Mouse (Mus musculus) thymus, postnatal 36 days (tissue): ENCODE measurements at regions not wholly inside any gene's neighbourhood (a gene's known extent, or its start where the extent isn't known, plus 50 kb on each side); places are given as distances from the start of the nearest gene placed in this dataset.

Experiments
- DNase-seq, 2 experiments: peaks; one replicate each; pipeline ENCODE4 v3.0.0; 2022; ENCODE audit warnings: mixed read lengths in 2 of 2

DNA sequence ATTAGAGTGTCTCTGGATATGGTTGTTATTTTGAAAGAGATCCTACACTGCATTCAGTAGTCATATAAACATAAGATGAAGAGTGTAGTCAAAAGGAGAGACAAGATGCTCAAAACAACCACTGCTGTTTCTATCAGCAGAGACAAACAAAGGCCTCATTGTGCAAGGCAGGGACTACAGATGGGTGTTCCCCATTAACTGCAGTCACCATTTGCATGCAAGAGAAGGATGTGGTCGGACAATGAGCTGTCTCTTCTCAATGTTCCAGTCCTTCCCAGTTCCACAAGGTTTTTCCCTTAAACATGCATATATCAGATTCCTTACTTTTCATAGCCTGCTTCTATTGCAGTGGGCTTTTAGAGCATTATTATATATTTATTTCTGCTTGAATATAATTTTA, 1056.7 kb downstream of the Slc22a22 start:
- DNase-seq = no peak

DNA sequence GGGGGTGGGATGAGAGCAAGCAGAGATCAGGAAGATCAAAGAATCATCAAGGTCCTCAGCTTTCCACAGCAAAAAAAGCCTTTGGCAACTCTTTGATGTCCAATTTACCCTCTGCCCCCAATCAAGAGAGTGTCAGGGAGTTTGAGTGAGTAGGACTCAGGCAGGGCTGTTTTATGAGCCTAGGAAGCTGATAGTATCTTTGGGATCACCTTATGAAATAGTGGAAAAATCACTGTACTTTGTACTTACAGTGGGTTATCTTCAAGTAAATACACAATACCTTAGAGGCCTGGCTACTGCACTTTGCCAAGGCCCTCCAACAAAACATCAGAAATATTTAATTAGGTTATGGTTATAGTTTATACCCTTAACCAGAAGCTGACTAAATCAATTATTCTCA, 1085.4 kb downstream of the Slc22a22 start:
- no peak for DNase-seq

DNA sequence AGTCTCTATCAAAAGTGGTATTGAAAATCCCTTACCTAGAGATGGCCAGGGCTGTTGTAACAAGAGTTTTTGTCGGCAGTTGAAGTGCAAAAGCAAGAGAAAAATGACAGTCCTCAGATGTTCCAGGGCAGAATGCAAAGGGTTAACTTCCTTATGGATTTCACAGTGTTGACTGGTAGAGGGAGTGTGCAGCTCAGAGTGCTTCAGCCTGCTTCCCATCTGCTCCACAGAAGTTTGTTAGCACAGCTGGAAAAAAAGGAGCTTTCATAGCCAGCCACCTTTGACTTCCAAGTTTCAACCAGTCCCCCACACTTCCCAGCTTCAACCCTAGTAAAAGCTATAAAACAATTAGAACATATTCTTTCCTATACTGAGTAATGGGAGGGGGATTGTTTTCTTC, 1098.9 kb downstream of the Slc22a22 start:
- no peak for DNase-seq

DNA sequence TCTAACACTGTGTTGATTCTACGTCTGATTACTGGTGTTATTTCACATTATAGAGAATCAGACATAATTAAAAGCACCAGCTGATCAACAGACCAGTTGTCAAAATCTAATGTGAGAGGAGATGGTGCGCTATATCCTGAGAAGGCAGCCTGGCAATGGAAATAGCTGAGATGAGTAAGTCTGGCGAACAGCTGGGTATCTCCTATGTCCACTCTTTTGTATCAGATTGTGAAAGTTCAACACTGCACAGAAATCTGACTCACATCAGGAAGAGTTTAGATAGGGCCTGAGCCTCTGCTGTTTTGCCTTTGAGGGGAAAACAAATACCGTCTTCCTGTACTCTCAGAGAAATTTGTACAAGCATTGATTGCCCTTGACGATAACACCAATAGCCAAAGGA, 1126.5 kb downstream of the Slc22a22 start:
- no peak for DNase-seq

DNA sequence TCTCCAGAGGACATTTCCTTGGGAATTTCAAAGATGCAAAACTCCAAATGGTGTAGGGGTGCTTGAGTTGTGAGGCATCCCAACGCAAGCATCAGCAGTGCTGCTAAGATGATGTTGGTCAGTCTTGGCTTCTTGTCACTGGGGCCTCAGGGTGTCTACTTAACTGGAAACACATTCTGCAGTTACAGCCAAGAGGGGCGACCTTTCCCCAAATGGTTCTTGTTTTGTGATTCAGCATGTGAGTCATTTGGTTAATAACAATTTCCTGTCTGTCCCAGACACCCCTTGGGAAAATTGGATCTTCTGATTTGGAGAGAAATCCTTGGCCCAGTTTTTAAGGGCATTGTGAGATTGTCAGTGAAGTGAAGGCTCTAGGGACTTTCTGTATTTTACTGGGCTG, 1131.3 kb downstream of the Slc22a22 start:
- DNase-seq = no peak

DNA sequence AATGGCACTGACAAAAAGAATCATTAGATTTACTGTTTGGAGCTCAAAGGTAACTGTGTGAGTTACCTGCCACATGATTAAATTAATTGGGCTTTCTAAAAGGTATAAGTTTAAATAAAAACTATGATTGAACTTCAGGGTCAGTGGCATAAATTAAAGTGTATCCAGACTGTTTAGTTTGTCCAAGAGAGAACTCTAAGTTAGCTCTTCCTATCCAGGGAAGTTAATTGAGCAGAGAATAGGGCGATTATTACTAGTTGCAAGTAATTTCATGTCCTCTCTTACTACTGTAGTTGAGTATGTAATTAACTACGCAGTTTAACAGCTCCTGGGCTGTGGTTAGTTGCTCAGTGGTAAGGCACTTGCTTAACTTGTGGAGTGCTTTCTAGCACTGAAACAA, 1132.5 kb downstream of the Slc22a22 start:
- no peak for DNase-seq

DNA sequence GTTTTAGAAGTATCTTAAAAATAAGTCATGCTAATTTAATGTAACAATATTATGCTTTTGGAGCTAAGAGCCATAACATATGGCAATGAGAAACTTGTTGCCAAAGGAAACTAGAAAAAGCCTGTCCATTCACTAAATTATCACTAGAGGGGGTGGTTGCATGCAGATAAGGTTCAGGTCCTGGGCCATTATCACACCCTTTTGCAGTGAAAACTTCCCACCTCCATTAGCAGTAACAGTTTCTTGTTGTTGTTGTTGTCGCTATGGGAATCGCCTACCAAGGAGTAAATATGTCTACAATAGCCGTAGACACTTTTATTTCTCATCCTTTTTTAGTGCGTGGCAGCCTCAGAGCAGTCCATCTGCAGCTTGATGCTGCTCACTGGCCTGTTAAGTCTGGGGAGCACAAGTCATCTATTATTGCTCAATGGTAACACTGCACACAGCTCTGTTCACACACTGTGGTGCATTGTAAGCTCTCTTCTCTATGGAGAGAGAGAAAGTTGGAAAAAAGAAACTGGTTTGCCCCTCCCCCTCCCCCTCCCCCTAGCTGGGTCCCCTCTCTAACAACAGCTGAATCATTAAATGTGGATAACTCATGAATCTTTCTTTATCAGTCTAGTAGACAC, 1133.0 kb downstream of the Slc22a22 start:
- no peak for DNase-seq

DNA sequence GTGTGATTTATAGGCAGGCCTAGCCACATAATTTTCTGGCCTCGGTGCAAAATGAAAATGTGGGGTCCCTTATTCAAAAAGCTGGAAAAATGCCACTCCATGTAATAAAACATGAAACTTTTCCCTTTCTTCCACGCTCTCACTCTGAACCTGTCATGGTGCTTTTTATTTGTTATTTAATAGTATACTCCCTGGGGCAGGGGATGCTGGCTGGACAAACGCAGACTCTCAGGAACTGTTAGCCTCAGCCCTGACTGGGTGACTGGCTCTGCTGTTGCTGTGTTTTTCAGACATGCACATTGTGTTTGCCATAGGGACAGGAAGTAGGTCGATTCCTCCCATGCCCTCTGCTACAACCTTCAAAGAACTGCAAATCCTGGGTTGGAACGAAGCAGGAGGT, 1139.5 kb downstream of the Slc22a22 start:
- DNase-seq = no peak

DNA sequence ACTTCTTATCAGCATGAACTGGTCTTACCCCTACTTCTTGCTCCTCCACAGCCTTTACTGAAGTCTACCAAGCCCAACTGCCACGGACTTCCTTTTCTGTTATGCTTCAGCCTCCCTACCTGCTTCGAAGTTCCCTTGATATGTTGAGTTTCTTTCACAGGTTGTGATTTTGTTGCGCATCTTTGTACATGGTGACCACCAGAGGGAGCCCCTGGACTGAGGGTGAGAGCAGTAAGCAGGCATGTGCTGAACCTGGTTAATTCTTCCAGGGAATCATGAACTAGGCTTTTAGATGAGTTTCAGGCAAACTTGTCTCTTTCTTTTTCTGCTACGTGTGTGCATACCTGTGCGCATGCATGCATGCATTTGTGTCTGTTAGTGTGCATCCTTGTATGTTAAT, 1141.0 kb downstream of the Slc22a22 start:
- DNase-seq = no peak

DNA sequence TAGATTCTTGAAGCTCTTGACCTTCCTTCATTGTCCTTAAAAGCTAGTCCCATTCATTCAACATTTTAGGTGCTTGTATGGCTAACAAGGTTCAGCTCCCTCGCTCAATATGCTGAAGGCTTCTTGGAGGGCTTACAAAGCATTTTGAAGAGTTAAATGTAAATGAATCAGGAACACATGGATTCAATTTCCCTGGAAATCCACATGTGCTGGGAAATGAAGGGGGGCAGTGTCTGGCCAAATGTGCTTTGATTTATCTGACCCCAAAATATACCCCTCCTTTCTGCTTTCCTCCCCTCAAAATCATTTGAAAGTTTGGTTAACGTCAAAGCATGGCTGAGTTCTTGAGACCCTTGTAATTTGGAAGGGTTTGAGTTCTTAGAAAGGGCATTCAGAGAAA, 1142.4 kb downstream of the Slc22a22 start:
- DNase-seq = no peak

DNA sequence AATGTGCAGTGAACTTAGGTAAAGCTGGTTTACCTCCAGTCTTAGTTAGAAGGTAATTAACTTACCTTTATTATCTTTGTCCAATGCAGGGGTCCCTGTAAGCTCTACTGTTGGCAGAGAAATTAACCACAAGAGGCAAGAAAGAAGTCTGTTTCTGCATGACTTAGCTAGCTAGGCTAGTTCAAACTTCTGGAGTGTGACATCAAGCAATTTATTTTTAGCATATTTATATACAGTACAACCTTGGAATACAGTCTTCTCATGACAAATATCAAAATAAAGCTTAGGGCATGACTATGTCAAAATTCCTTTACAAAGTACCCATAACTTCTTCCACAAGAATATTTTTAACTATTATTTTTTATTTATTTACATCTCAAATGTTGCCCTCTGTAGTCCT, 1156.9 kb downstream of the Slc22a22 start:
- DNase-seq = no peak

DNA sequence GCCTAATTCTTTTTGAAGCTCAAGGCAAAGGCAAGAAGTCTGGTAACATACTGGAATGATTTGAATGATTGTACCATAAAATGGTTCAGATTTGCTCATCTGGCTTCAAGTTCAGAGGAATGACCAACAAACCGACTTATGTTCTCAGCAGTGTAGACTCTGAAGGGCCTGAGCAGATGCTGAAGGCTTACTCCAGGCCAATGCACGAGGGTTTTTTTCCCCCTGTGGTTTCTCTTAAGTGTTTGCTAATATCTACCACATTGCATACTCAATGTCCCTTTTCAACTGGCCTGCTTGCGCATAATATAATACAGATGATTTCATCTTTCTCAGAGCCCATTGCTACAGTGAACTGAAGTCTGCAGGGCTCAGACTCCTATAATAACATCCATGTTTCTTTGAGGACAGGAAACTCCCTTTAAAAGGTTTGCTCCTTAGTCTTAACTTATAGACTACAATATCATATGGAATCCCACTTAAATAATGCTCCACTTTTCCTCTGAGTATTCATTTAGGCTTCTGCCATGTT, 1182.5 kb downstream of the Slc22a22 start:
- no peak for DNase-seq

DNA sequence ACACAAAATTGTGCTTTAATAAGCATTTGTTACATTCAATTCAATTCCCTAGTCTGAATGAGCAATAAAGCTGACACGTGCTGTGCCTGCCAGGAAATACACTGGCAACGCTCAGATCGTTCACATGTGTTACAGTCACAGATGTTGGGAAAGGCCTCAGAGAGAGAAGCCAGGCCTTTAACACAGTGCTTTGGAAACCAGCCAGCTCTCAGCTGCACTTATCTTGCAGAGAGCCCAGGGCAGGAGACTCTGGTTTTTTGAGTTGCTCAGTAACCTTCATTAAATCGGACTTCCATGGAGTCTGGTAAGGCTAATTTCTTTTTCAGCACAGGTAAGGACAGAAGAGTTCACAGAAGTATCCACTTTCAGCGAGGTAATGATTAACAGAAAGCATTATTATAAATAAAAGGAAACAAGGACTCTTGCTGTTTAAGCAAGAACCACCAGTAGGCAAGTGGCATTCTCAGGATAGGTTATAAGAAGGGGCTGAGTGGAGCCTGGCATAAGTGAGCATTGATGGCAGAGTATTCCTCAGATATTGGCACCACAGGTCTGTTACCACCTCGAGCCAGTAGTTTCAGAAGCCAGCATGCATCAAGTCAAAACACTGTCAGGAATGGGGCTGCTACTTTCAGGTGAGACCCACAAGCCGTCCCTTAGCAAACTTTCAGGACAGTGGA, 1198.7 kb downstream of the Slc22a22 start:
- no peak for DNase-seq

DNA sequence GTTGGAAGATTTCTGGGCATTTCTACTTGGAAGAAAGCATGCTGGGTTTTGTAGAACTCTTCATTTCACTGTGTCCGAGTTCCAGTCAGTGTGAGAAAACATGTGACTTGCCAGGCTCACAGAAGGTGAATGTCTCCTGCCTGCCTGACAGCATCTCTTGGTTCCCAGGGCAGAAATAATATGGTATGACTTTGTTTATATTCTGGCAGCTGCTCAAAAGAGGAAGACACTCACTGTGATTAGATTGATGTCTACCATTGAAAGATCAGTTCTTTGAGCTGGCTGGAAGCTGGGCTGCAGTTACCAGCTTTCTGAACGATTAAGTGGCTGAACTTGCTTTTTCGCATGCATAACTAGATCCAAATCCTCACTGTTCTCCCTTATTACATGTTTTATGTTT, 1199.4 kb downstream of the Slc22a22 start:
- DNase-seq = no peak

DNA sequence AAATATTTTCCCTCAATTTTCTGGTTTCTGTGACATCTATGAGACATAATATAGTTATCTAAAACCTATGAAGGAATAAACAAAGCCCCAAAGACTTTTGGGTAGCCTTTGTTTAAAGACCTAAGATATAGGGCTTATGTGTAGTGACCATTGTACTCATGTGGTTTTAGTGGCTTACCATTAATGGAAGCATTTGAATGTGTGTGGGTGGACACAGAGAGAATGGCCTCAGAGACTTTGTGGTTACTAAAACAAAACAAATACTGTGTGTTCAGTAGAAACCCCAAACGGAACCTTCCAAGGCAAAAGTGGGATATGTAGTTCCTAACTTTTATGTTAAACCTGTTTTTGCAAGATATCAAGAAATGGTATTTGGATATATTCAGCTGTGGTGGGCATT, 1228.7 kb downstream of the Slc22a22 start:
- no peak for DNase-seq

DNA sequence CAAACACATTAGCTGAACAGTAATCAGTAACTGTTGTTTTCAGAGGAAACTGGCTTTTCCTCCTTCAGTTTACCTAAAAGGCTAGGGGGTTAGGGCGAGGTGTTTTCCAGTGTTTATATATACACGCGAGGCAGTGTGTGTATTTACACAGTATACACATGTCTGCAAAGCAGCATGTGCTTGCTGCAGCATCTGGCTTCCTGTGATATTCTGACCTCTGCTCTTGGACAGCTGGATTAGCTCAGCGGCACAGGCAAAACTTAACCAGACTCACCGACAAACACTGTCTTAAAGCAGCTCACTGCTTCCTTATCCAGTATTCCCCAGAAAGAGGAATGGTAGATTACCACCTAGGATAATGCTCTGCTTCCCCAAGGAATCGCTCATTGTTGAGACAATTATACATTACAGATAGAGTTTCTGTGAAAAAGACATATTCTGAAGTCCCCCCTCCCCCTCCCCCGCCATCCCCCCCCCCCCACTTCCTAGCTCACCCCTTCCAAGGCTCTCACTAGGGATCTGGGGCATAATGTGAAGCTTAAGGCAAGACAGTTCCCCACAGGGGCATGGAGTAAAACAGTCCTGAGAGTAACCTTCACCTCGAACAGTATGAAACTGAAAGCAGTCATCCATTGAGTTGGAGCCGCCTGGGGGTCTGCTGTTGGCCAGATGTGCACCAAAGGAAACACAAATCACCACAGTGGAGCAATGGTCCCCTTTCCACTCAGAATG, 1233.3 kb downstream of the Slc22a22 start:
- no peak for DNase-seq

DNA sequence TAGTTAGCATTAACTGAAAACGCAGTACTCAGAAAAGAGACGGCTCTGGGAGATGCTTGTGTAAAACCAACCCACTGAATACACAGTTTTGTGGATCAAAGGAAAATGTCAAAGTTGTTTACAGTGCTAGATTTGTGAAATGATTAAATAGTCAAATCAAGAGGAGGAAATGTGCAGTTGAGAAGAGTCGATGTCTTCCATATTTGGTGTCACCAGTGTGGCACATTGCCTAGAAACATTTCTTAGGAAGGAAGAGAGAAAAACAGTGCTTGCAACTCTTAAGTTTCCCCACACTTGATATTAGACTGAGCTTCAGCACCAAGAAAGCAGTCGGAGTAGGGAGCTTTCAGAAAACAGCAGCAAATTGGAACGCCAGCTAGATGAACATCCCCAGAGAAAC, 1274.9 kb downstream of the Slc22a22 start:
- DNase-seq = no peak

DNA sequence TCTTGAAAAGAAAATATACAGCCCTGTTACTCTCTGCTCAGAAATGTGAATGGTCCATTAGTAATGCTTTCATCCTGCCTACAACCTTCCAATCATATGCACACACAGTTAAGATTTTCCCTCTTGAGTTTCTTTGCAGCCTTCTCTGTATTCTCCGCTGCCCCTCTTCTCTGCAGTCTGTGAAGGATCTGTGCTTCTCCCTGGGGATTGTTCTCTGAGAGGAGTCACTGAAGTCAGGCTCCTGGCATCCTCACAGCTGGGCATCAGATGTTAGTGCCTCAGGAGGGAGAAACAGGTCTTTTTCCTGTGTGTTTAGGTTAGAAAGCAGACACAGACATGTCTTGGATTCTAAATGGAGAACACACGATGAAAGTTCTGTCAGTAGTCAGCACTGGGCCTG, 1278.1 kb downstream of the Slc22a22 start:
- no peak for DNase-seq

DNA sequence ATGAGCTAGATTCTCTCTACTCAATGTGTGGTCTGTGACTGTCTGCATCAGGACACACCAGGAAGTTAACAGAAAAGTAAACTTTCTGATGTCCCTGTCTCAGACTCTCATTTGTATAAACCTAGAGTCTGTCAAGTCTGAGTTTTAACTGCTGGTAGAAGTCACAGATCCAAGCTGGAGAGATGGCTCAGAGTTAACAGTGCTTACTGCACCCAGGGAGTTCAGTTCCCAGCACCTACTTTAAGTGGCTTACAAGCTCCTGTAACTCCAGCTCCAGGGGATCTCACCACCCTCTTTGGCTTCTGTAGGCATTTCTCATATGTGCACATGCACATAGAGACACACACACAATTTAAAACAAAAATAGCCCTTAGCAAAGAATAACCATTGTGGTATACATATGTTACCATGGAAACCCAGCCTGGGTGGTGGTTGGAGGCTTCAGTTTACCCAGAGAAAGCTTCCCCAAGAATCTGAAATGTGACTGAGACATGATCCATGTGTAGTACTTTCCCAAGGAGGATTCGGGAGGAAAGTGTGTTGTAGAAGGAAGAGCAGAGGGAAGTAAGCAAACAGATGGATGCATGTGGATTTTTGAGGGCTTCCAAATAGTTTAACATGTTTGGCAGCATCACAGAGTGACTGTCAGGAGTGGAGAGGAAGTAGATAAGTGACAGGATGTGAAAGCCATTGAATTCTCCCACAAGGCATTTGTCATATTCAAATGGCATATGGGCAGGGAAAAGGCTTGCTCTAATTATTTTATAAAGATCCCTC, 1279.8 kb downstream of the Slc22a22 start:
- no peak for DNase-seq

DNA sequence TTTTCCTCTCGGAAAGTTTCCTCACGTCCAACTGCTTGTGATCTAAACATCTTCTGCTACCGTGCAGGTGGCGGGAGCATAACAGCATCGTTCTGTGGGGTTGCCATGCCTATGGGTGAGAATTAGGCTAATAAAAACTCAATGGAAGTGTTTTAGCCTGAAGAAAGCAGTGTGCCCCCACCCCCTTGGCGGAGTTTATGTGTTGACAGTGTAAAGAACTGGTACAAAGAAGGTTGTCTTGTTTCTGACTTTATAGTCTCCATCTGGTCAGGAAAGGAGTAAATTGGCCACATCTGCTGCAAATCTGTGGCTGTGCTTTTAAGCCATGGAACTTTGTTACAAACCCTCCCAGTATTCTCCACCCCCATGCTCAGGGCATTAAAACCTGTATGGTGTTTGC, 1311.2 kb downstream of the Slc22a22 start:
- DNase-seq = no peak

DNA sequence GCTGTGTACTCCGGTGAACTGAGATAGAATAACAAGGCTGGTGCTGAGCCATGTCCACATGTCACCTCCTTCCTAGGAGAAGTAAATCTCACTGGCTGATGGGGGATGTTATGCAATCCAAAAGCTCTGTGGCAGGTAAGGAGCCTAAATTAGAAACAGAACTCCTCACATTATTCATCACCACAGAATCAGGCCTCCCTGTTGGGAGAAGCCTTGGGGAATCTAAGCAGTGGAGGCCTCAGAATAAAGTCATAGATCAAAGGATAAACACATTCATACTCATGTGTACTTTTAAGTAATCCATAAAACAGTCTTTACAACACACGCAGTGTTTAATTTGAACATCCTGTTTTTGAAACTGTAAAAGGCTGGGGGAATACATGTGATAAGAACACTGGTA, 1318.7 kb downstream of the Slc22a22 start:
- DNase-seq = no peak

DNA sequence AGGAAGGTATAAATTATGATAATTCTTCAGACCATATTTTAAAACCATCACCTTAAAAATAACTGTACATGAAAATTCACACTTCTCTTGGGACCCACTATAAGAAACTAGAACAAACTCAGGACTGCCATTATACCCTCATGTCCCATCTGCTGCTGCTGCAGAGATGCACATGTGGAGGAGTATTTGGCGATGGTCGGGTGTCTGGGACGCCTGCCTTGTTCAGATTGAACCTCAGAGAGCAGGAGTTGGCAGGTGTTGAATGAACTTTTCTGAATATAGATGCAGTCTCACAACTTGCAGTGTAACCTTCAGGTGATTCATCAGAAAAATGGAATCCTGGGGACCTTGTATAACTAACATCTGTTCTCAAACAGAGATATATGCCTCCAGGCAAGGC, 1338.0 kb downstream of the Slc22a22 start:
- no peak for DNase-seq

DNA sequence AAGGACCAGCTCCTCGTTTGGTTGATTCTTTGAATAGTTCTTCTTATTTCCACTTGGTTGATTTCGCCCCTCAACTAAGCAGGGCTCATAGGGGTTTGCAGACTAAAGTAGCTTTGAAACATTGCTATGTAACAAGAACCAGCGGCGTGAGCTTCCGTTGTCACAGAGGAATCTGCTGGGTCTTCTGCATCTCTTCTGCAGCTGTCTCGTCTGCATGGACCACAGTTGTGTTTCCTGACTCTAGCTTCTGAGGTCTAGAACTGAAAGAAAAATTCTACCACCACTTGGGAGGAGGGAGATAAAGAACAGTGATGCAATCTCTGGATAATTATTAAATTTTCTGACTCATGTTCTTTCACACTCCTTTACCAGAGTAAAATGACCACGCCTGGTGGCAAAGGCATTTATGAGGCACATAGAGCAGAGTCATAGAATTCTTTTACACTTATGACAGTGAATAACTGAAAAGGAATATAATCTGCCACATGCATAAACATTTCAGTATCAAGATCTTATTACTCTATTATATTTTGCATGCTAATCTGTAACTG, 1340.9 kb downstream of the Slc22a22 start:
- DNase-seq = no peak
